Mouse (Mus musculus) spleen, adult 2 months (tissue): ENCODE data around the gene Vmn1r234.
"Not testable (repeated sequence)": the region's sequence is repeated elsewhere in the genome, so short reads cannot be mapped to it uniquely, and the experiment has no call there.

Source experiments
- CTCF ChIP-seq: fragments of 200-500 bp; IDR thresholded peaks from 2 replicates; pipeline ENCODE4 v1.5.1; 2011; ENCODE audit warnings: mild to moderate bottlenecking, inconsistent platforms; ENCODE audit not compliant: insufficient read depth, insufficient read length, insufficient replicate concordance; ENCODE audit errors: extremely low read depth
- POLR2A ChIP-seq: fragments of 200-500 bp; IDR thresholded peaks from 2 replicates; pipeline ENCODE4 v1.6.1; 2011; ENCODE audit warnings: low read depth, low read length, inconsistent platforms

- not testable (repeated sequence) for TF ChIP-seq CTCF, POLR2A
Measured at GRCm38 (mm10) chr17:21211081-21211480, 14.8 kb upstream of the Vmn1r234 start.
